Mouse (Mus musculus): ENCODE data around the gene Celf6. TPM values are rescaled to one million over a fixed set of nuclear protein-coding genes. Genes with fewer than 3 reads are reported as not detected.

Celf6 gene
- polyA plus RNA-seq, 1 experiment from 2014 or later = not detected

- POLR2A ChIA-PET = interaction anchor here (0.7 kb wide), 1 partner anchor 1687 kb away, joined by 3 read pairs; no protein-coding TSS in a partner anchor
- CTCF ChIA-PET = no interaction called here
- H3K27me3 ChIP-seq = no peaks in the 10 kb centered on the region
- in situ Hi-C loops (cut with MboI; ENCODE audit: low pct_unique_long_range_greater_than_20kb) = no loop called here
- ATAC-seq (no peak), DNase-seq (ENCODE audit: low read depth, low spot score) (no peak)
- no peak for TF ChIP-seq CTCF (IDR thresholded peaks at IDR 0.05)
Observed at GRCm38 (mm10) chr9:59548961-59549487, 28.7 kb upstream of the Celf6 start.

GRCm38 (mm10) chr9:59550077-59550476 lies 27.6 kb upstream of the Celf6 start:
- TF ChIP-seq CTCF (IDR thresholded peaks at IDR 0.05) = no peak
- CTCF ChIA-PET = no interaction called here
- no peak for ATAC-seq
- no peak for DNase-seq (ENCODE audit: low read depth, low spot score)
- POLR2A ChIA-PET = no interaction called here
- in situ Hi-C loops (cut with MboI; ENCODE audit: low pct_unique_long_range_greater_than_20kb) = loop anchor here (25.0 kb wide), 1 partner anchor 538 kb away; no protein-coding TSS in a partner anchor
- H3K27me3 ChIP-seq = no peaks in the 10 kb centered on the region

- in situ Hi-C loops (cut with MboI; ENCODE audit: low pct_unique_long_range_greater_than_20kb) = loop anchor here (25.0 kb wide), 1 partner anchor 539 kb away; no protein-coding TSS in a partner anchor
- no peak for ATAC-seq
- no peak for DNase-seq (ENCODE audit: low read depth, low spot score)
- CTCF ChIA-PET = no interaction called here
- H3K27me3 ChIP-seq = no peaks in the 10 kb centered on the region
- no peak for TF ChIP-seq CTCF (IDR thresholded peaks at IDR 0.05)
- POLR2A ChIA-PET = no interaction called here
Observed at GRCm38 (mm10) chr9:59551017-59551416, 26.7 kb upstream of the Celf6 start.

- POLR2A ChIA-PET = no interaction called here
- no peak for TF ChIP-seq CTCF (IDR thresholded peaks at IDR 0.05)
- CTCF ChIA-PET = no interaction called here
- H3K27me3 ChIP-seq = no peaks in the 10 kb centered on the region
- ATAC-seq = no peak
- in situ Hi-C loops (cut with MboI; ENCODE audit: low pct_unique_long_range_greater_than_20kb) = loop anchor here (25.0 kb wide), 1 partner anchor 539 kb away; no protein-coding TSS in a partner anchor
- DNase-seq (ENCODE audit: low read depth, low spot score) = no peak
Observed at GRCm38 (mm10) chr9:59551620-59552031, 26.1 kb upstream of the Celf6 start.

GRCm38 (mm10) chr9:59552610-59553009 lies 25.1 kb upstream of the Celf6 start:
- CTCF ChIA-PET = interaction anchor here (1.5 kb wide), 1 partner anchor 70 kb away, joined by 3 read pairs; no protein-coding TSS in a partner anchor
- ATAC-seq (no peak), DNase-seq (ENCODE audit: low read depth, low spot score) (no peak)
- POLR2A ChIA-PET = no interaction called here
- in situ Hi-C loops (cut with MboI; ENCODE audit: low pct_unique_long_range_greater_than_20kb) = loop anchor here (25.0 kb wide), 1 partner anchor 540 kb away; no protein-coding TSS in a partner anchor
- H3K27me3 ChIP-seq = no peaks in the 10 kb centered on the region
- TF ChIP-seq CTCF (IDR thresholded peaks at IDR 0.05) = no peak

- in situ Hi-C loops (cut with MboI; ENCODE audit: low pct_unique_long_range_greater_than_20kb) = loop anchor here (25.0 kb wide), 1 partner anchor 541 kb away; no protein-coding TSS in a partner anchor
- CTCF ChIA-PET = interaction anchor here (1.5 kb wide), 1 partner anchor 71 kb away, joined by 3 read pairs; no protein-coding TSS in a partner anchor
- POLR2A ChIA-PET = interaction anchor here (0.9 kb wide), 1 partner anchor 13 kb away, joined by 3 read pairs; no protein-coding TSS in a partner anchor
- ATAC-seq (no peak), DNase-seq (ENCODE audit: low read depth, low spot score) (no peak)
- no peaks in the 10 kb centered on the region for H3K27me3 ChIP-seq
- no peak for TF ChIP-seq CTCF (IDR thresholded peaks at IDR 0.05)
Observed at GRCm38 (mm10) chr9:59553719-59554118, 24.0 kb upstream of the Celf6 start.

- TF ChIP-seq CTCF (IDR thresholded peaks at IDR 0.05) = peak; percentile 93
- CTCF ChIA-PET = interaction anchor here (1.2 to 1.5 kb wide), 3 partner anchors 20 to 226 kb away, joined by 3 to 4 read pairs (median 3); partner anchors contain the start of genes Hexa and Tmem202
- no peak for ATAC-seq
Observed at GRCm38 (mm10) chr9:59565600-59565999, 12.1 kb upstream of the Celf6 start.

GRCm38 (mm10) chr9:59567111-59567510 lies 10.6 kb upstream of the Celf6 start:
- DNase-seq (ENCODE audit: low read depth, low spot score) (no peak), ATAC-seq (no peak)
- peak; percentile 58 for TF ChIP-seq CTCF (IDR thresholded peaks at IDR 0.05)
- in situ Hi-C loops (cut with MboI; ENCODE audit: low pct_unique_long_range_greater_than_20kb) = loop anchor here (5.0 to 25.0 kb wide), 2 partner anchors 225 to 555 kb away; no protein-coding TSS in a partner anchor
- ChIA-PET POLR2A (no interaction called here), CTCF (no interaction called here)
- H3K27me3 ChIP-seq = peaks cover 10% of the 10 kb centered on the region

More at GRCm38 (mm10) chr9:59565600-59565999, 12.1 kb upstream of the Celf6 start:
- no peak for DNase-seq (ENCODE audit: low read depth, low spot score)
- POLR2A ChIA-PET = interaction anchor here (0.8 kb wide), 1 partner anchor 154 kb away, joined by 4 read pairs; no protein-coding TSS in a partner anchor
- in situ Hi-C loops (cut with MboI; ENCODE audit: low pct_unique_long_range_greater_than_20kb) = loop anchor here (5.0 to 25.0 kb wide), 2 partner anchors 223 to 553 kb away; no protein-coding TSS in a partner anchor
- peaks cover 4% of the 10 kb centered on the region for H3K27me3 ChIP-seq

GRCm38 (mm10) chr9:59571852-59572251 lies 5.9 kb upstream of the Celf6 start:
- DNase-seq (ENCODE audit: low read depth, low spot score) = no peak
- H3K27me3 ChIP-seq = peaks cover 29% of the 10 kb centered on the region
- in situ Hi-C loops (cut with MboI; ENCODE audit: low pct_unique_long_range_greater_than_20kb) = loop anchor here (25.0 kb wide), 1 partner anchor 560 kb away; no protein-coding TSS in a partner anchor
- no peak for ATAC-seq
- ChIA-PET CTCF (no interaction called here), POLR2A (no interaction called here)
- no peak for TF ChIP-seq CTCF (IDR thresholded peaks at IDR 0.05)

GRCm38 (mm10) chr9:59577401-59577800 lies 316 bp upstream of the Celf6 start:
- ChIA-PET POLR2A (no interaction called here), CTCF (no interaction called here)
- no peak for TF ChIP-seq CTCF (IDR thresholded peaks at IDR 0.05)
- in situ Hi-C loops (cut with MboI; ENCODE audit: low pct_unique_long_range_greater_than_20kb) = no loop called here
- H3K27me3 ChIP-seq = peaks cover 48% of the 10 kb centered on the region
- DNase-seq (ENCODE audit: low read depth, low spot score) (no peak), ATAC-seq (no peak)

- in situ Hi-C loops (cut with MboI; ENCODE audit: low pct_unique_long_range_greater_than_20kb) = no loop called here
- POLR2A ChIA-PET = no interaction called here
- no peak for TF ChIP-seq CTCF (IDR thresholded peaks at IDR 0.05)
- no peak for DNase-seq (ENCODE audit: low read depth, low spot score)
- CTCF ChIA-PET = no interaction called here
- no peak for ATAC-seq
- peaks cover 59% of the 10 kb centered on the region for H3K27me3 ChIP-seq
Observed at GRCm38 (mm10) chr9:59578505-59578867, 769 bp downstream of the Celf6 start.

Data from Patski (cell line).